Mouse (Mus musculus) megakaryocyte-erythroid progenitor cell, adult 5-6 weeks (primary cell): ENCODE data around the gene Nupl1. TPM values are rescaled to one million over a fixed set of nuclear protein-coding genes. Genes with fewer than 3 reads are reported as not detected.

Experiments used
- ATAC-seq: replicated peaks from 2 replicates; pipeline ENCODE4 v1.8.0; 2016; ENCODE audit warnings: mild to moderate bottlenecking, inconsistent platforms; ENCODE audit not compliant: severe bottlenecking, poor library complexity, low FRiP score, low TSS enrichment
- total RNA-seq, 2 experiments: library from RNA; stranded (forward) in 1 of 2; stranded (reverse) in 1 of 2; fragments of 200-1000, 215-1000 nt in 1 of 2; fragments of >200 nt in 1 of 2; fragmentation: Nextera tagmentation in 1 of 2; gene quantifications; 2 replicates each; pipeline ENCODE4 v1.2.3; 2014 to 2017

Nupl1 gene
- total RNA-seq, 2 experiments from 2014 or later, result not detected

DNA sequence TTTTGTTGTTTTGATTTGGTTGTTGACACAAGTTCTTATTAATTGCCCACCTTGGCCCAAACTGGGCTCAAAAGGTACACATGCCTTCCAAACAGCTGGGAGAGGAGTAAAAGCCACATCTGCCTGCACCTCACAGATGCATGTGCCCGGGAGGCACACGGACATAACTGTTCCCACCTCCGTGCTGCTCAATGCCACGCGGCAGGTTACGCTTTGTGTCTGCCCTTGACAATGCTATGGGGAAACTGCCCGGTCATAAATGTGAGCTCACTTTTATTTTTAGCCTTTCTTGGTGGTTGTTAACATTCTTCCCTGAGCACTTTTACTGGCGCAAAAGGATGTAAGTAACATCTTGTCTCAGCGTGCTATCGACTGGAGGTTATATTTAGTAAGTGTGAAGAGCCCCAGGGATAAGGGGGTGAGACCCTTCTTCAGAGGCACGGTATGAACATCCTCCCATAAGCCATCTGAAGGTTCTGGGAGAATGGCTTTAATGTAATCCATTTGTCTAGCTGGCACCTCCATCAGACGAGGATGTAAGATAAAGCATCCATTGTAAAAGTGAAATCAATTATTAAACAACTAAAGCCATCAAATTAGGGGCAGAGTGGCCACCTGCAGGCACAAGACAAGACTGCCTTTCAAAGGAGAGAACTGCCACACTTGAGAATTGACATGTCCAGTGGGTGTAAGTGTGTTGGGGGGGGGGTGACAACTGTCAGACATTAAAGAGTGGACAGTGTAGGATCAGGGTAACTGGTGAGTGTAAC is 78.8 kb downstream of the Nupl1 start:
- ATAC-seq, result no peak

DNA sequence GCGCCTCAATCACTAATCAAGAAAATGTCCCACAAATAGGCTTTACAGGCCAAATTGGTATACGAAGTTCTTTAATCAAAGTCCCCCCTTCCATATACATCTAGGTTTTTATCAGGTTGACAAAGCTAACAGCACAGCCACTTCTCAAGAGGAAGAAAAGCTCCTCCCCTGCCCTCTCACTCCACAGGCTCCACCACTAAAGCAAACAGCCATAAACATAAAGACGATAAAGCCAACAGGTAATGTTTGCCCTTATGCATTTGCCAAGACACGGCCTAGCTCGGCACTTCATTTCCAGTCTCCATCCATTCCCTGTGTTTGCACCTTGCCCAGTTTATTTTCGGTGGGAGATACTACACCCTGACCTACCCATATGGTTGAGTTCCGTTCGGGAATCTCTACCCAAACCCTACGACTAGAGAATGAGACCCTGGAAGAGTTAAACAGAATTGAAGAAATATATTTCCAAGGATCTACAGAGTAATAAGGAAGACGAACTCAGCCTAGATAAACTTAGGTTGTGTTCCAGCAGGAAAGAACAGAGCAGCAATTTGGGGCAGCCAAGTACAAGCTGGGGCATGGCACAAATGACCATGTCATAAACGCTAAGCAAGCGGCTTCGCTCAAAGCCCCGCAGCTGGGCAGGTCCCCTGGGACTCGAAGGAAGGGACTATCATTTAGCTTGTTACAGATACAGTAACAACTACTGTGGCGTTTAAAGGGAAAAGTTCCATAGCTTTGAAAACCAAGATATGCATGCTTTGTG is 80.2 kb downstream of the Nupl1 start:
- ATAC-seq, result no peak

DNA sequence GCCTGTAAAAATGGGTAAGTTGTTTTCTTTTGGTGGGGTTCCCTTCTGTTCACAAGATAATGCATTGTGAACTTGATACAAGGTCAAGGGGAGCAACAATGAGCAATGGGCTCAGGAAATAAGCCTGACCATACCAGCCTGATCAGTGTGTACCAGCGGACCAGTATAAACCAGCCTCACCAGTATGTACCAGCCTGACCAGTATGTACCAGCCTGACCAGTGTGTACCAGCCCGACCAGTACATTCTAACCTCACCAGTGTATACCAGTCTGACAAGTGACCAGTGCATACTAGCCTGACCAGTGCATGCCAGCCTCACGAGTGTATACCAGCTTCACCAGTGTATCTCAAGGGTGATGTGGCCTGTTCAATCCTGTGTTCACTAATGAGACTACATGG is 87.9 kb downstream of the Nupl1 start:
- ATAC-seq, result no peak

DNA sequence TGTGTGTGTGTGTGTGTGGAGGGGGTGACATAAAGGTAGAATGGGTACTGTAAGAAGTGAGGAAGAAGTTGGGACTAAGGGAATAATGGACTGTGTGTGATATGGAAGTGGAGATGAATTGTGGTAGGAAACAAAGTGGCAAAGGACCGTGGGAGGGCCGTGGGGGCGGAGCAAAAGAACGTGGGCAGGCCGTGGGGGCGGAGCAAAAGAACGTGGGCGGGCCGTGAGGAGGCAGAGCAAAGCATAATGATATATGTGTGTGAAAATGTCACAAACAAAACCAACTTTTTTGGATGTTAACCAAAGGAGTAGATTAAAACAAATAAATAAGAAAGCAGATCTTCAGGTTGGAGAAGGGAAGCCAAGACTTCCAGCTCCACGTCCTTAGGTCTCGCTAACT is 98.9 kb downstream of the Nupl1 start:
- ATAC-seq, result no peak

DNA sequence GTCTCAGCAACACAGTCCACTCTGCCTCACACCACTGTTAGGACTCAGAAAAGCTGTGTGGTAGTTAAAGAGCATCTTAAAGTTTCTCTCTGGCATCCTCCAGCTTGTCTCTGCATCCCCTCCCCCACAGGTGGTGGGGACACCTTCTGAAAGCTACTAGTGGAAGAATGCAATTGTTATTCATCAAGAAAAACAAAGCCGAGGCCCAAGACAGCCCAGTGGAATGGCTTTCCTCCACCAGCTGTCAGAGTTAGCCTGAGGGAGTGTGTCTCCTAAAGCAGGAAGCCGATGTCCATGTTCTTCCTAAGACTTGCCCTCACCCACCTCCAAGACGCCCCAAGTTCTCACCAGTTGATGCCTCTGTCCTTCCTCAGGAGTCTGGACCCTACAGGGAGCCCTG is 102.3 kb downstream of the Nupl1 start:
- ATAC-seq, result no peak

DNA sequence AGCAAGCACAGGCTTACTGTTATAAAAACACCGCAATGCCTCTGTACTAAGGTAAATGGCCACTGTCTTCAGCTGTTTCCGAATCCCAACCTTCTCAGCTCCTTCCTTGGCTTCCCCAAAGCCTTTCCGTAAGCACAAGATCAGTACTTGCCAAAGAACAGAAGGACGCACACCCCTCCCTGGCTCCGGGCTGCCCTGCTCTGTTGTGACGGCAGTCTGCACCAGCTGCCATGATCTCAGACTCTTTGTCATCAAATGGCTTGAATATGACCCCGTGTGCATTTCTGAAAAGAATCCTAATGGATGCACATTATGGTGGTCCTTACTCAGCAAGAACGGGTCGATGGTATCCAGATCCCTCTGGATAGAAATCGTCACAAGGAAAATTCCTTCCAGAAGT is 108.0 kb downstream of the Nupl1 start:
- no peak for ATAC-seq

DNA sequence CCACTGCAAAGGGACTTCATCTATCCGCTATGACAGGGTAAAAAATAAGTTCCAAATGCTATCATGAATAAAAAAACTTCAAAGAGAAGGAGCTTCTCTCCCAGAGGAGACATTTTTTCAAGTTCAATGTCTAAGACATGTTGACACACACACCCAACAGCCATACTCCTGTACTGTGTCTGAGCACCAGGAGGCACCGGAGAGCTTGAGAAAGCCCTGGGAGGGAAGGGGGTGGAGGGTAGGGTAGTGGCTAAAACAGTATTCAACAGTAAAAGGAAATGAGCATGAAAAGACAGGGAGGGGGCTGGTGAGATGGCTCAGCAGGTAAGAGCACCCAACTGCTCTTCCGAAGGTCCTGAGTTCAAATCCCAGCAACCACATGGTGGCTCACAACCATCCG is 112.9 kb downstream of the Nupl1 start:
- ATAC-seq, result no peak

DNA sequence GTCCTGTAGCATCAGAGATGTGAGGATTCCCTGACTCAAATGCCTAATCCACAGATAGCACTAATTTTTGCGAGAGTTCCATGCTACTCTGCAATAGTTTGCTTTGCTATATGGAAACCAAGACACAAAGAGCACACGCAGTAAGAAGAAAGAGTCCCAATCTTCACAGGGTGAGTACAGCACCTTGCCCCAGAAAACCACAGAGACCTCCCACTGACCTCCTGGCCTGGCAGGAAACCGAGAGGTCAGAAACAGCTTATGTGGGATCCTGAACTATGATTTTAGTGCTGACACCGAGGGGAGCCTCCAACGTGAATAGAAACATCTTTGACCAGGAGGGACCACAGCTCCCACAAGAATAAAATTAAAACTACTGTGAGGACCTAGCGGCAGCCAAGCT is 113.4 kb downstream of the Nupl1 start:
- no peak for ATAC-seq

DNA sequence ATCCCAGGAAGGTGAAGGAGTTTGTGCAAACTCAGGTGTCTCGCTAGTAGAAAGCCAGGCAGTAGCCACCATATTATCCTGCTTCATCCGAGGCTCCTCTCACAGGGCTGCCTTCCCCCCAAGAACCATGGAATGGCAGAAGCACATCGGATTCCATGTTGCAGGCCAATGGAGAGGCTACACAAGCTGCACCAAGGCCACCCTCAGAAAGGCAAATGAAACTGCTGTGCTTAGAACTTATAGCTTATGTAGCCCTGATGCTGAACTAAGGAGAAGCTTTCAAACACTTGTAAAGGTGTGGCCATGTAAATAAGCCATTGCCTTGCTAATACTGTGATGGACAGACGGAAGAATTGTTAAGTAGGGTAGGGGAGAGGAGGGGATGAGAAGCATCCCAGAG is 115.4 kb downstream of the Nupl1 start:
- ATAC-seq, result no peak

DNA sequence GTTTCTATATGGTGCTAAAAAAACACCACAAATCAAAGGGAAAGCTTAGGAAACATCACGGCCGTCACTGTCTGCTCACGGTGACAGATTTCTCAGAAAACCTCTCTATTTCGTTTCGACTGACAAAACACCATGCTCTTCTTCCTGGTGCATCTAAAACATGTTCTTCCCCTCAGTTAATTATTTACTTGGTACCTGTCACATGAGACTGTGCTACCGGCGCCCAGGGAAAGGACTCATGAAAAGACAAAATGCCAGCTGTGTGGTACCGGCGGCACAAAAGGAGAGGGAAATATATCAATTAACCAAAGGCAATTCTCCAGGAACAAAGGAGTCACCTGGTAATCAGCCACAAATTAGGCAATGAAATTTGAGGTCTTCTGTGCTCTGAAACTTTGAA is 116.5 kb downstream of the Nupl1 start:
- ATAC-seq, result no peak

Other genes starting within 250 kb of the Nupl1 start
- gene Atp8a2, start 54.3 kb downstream of the Nupl1 start, total RNA-seq (2014; fragmentation: Nextera tagmentation), result 0.15 and 3.3 TPM in 2 replicates
- gene Atp8a2, start 54.3 kb downstream of the Nupl1 start, total RNA-seq (2017), result 0.04 TPM in 1 of 2 replicates, not detected in the other
- 76.3 and 83.0 TPM in 2 replicates for gene Gm49336, start 76 bp upstream of the Nupl1 start, total RNA-seq (2014; fragmentation: Nextera tagmentation)
- gene Gm49336, start 76 bp upstream of the Nupl1 start, total RNA-seq (2017), result 95.0 and 143 TPM in 2 replicates
- gene Mtmr6, start 13.8 kb upstream of the Nupl1 start, total RNA-seq (2014; fragmentation: Nextera tagmentation), result 17.1 and 22.6 TPM in 2 replicates
- 43.1 and 45.5 TPM in 2 replicates for gene Mtmr6, start 13.8 kb upstream of the Nupl1 start, total RNA-seq (2017)
- not detected in 2 replicates for gene Amer2, start 121.8 kb upstream of the Nupl1 start, total RNA-seq (2014; fragmentation: Nextera tagmentation)
- 0.09 TPM in 1 of 2 replicates, not detected in the other for gene Amer2, start 121.8 kb upstream of the Nupl1 start, total RNA-seq (2017)